Mouse (Mus musculus) naive thymus-derived CD4-positive, alpha-beta T cell, adult 2 months (primary cell): ENCODE results near the gene Ubd.
"Not testable (repeated sequence)": the region's sequence is repeated elsewhere in the genome, so short reads cannot be mapped to it uniquely, and the experiment has no call there.

ENCODE experiments used
- DNase-seq: peaks from one replicate; pipeline ENCODE4 v3.0.0-alpha.2; 2011; ENCODE audit warnings: low read depth

The Ubd gene

GRCm38 (mm10) chr17:37193656-37194055 is at the start of gene Ubd:
Gene Ubd, plus strand, starts transcription at chr17:37193892.
- DNase-seq = no peak

GRCm38 (mm10) chr17:37161394-37161793 is 32.3 kb upstream of the Ubd start, which contains the start of gene Olfr93:
Gene Olfr93, minus strand, starts transcription at chr17:37161494.
- no peak for DNase-seq

- DNase-seq = no peak
Measured at GRCm38 (mm10) chr17:37185474-37185873, 8.2 kb upstream of the Ubd start.

GRCm38 (mm10) chr17:37190711-37191110 is 3.0 kb upstream of the Ubd start:
- DNase-seq = no peak

GRCm38 (mm10) chr17:37193032-37193431 is 660 bp upstream of the Ubd start:
- DNase-seq = no peak

GRCm38 (mm10) chr17:37194782-37195181 is 1.1 kb downstream of the Ubd start:
- no peak for DNase-seq

GRCm38 (mm10) chr17:37196845-37197724 is 3.4 kb downstream of the Ubd start:
- DNase-seq = no peak

GRCm38 (mm10) chr17:37200894-37201293 is 7.2 kb downstream of the Ubd start, which contains the start of gene Olfr94:
Gene Olfr94, minus strand, starts transcription at chr17:37200994.
- DNase-seq = no peak

GRCm38 (mm10) chr17:37203206-37203916 is 9.7 kb downstream of the Ubd start:
- peak; percentile 82 for DNase-seq

GRCm38 (mm10) chr17:37203917-37204236 is 10.2 kb downstream of the Ubd start:
- DNase-seq = no peak

- no peak for DNase-seq
Measured at GRCm38 (mm10) chr17:37210884-37211768, 17.4 kb downstream of the Ubd start.

GRCm38 (mm10) chr17:37213018-37213417 is 19.3 kb downstream of the Ubd start, which contains the start of gene Olfr95:
Gene Olfr95, minus strand, starts transcription at chr17:37213118.
- DNase-seq = no peak

GRCm38 (mm10) chr17:37218486-37218885 is 24.8 kb downstream of the Ubd start:
- DNase-seq = no peak

- DNase-seq = no peak
Measured at GRCm38 (mm10) chr17:37219846-37220245, 26.2 kb downstream of the Ubd start, which contains the start of gene Olfr96. Gene Olfr96, plus strand, starts transcription at chr17:37220146.

- DNase-seq = no peak
Measured at GRCm38 (mm10) chr17:37221879-37222278, 28.2 kb downstream of the Ubd start.

- DNase-seq = not testable (repeated sequence)
Measured at GRCm38 (mm10) chr17:37237230-37237629, 43.5 kb downstream of the Ubd start, which contains the start of gene Olfr97. Gene Olfr97, minus strand, starts transcription at chr17:37237330.

GRCm38 (mm10) chr17:37242198-37242597 is 48.5 kb downstream of the Ubd start:
- no peak for DNase-seq
